Mouse (Mus musculus): Measurements from ENCODE around the gene Rab6b. TPM values are rescaled to one million over a fixed set of nuclear protein-coding genes. Genes with fewer than 3 reads are reported as not detected.

Rab6b gene
- polyA plus RNA-seq, 1 experiment from 2014 or later = 7.3 TPM

DNA sequence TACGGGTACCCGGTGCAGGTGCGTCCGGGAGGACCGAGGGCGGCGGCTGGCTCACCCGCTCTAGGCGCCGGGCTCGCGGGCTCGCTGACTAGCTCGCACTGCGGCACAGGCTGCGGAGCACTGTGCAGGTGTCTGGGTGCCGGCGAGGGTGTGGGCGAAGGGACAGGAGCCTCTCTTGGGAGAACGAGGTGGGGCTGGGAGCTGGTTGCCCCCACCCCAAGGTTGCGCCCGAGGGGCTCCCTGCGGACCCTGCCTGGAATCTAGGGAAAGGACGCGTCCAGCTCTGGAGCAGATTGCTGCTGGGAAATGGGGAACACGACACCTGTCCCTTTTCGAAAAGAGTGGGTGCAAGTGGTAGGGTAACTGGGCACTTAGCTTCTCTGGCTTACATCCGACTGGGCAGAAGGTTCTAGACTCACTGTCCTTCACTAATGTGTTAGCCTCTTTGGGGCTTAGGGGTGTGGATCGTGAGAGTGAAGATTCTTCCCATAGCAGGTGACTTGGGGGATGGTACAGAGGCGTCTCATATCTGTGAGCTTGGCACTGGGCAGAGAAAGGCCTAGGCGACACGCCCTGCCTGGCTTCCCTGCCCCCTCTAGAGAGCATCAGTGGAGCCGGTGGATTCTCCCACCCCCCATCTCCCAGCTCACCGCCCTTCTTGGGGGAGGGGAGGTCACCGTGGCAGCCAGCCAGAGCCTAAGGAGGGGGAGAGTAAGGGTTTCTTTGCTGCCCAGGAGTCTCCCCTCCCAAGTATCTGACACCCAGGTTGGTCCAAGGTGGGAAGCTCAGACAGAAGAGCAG is 1.1 kb downstream of the Rab6b start:
- Histone ChIP-seq H3K27ac (no peak overlapping the region), H3K4me2 (ENCODE audit: low read length) (peak overlapping the region; percentile 95), H3K4me1 (replicated peaks; ENCODE audit: insufficient read depth, low read length) (peaks cover 8% of the 10 kb centered on the region; the same call in 1 of the 2 replicates), H3K9me3 (replicated peaks; ENCODE audit: low read length) (no peaks in the 10 kb centered on the region), H3K27me3 (ENCODE audit: insufficient read depth, low read length) (0 out of 2 replicates have a peak, but pooled peaks cover 9% of the 10 kb centered on the region), H3K4me3 (replicated peaks; ENCODE audit: low read depth, low read length) (peak overlapping the region; percentile 65), H3K9ac (ENCODE audit: low read depth, low read length) (peak overlapping the region; percentile 73), H3K36me3 (ENCODE audit: insufficient read depth, low read length) (no peaks in the 10 kb centered on the region)
- DNase-seq (ENCODE audit: low spot score) = peak; percentile 29
- no peak for TF ChIP-seq CTCF (IDR thresholded peaks at IDR 0.05; ENCODE audit: low read depth)
- peak; percentile 27 for ATAC-seq (replicated peaks; ENCODE audit: low FRiP score, low read depth)
- 1% methylated on average over 35 of the region's 35 CpGs for WGBS

DNA sequence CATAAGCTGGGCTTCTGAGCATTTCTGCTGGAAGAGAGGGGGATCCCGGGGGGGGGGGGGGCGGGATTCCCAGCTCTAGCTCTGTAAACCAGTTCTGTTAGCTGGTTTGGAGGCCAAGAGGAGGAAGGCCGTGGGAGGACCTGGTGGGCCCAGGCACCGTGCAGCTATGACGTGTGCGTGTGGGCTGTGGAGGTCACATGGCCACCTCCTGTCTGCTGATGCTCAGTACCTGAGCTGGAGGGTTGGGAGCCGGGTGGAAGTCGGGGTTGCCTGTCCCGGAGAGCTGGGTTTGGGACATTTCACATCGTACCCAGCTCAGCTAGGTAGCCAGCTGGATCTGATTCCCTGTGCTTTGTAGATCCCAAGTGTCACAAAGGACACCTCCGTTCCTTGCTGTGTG is 1.8 kb downstream of the Rab6b start:
- peak; percentile 33; the same call in 1 of the 2 replicates for ATAC-seq (replicated peaks; ENCODE audit: low FRiP score, low read depth)
- H3K4me2 ChIP-seq (ENCODE audit: low read length) = peak overlapping the region; percentile 95
- peaks cover 8% of the 10 kb centered on the region; the same call in 1 of the 2 replicates for H3K4me1 ChIP-seq (replicated peaks; ENCODE audit: insufficient read depth, low read length)
- H3K4me3 ChIP-seq (replicated peaks; ENCODE audit: low read depth, low read length) = peak overlapping the region; percentile 65; the same call in 1 of the 2 replicates
- H3K9me3 ChIP-seq (replicated peaks; ENCODE audit: low read length) = no peaks in the 10 kb centered on the region
- H3K9ac ChIP-seq (ENCODE audit: low read depth, low read length) = no peak overlapping the region
- 36% methylated on average over 10 of the region's 11 CpGs for WGBS
- TF ChIP-seq CTCF (IDR thresholded peaks at IDR 0.05; ENCODE audit: low read depth) = no peak
- H3K36me3 ChIP-seq (ENCODE audit: insufficient read depth, low read length) = no peaks in the 10 kb centered on the region
- H3K27ac ChIP-seq = no peak overlapping the region
- DNase-seq (ENCODE audit: low spot score) = no peak
- 0 out of 2 replicates have a peak, but pooled peaks cover 9% of the 10 kb centered on the region for H3K27me3 ChIP-seq (ENCODE audit: insufficient read depth, low read length)

DNA sequence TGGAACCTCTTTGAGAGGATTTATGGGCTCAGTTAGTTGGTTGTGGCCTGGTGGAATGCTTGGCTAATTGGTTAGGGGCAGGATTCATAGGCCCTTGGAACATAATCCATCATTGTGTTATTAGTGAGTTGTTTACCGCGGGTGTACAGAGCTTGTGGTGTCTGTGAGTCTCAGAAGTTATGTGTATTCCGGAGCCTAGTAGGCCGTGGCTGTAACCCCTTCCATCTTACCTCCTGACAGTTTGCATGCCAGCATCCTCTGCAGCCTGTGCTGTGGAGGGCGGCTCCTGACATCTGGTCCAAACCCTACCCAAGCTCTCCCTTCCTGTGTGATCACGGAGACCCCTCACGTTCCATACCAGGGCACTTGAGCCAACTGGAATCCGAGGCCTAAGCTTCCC is 2.7 kb downstream of the Rab6b start:
- H3K9me3 ChIP-seq (replicated peaks; ENCODE audit: low read length) = no peaks in the 10 kb centered on the region
- H3K27ac ChIP-seq = no peak overlapping the region
- no peak for ATAC-seq (replicated peaks; ENCODE audit: low FRiP score, low read depth)
- H3K36me3 ChIP-seq (ENCODE audit: insufficient read depth, low read length) = no peaks in the 10 kb centered on the region
- H3K27me3 ChIP-seq (ENCODE audit: insufficient read depth, low read length) = 0 out of 2 replicates have a peak, but pooled peaks cover 9% of the 10 kb centered on the region
- WGBS = 73% methylated on average over 8 of the region's 8 CpGs
- H3K4me1 ChIP-seq (replicated peaks; ENCODE audit: insufficient read depth, low read length) = peaks cover 8% of the 10 kb centered on the region; the same call in 1 of the 2 replicates
- TF ChIP-seq CTCF (IDR thresholded peaks at IDR 0.05; ENCODE audit: low read depth) = no peak
- no peak overlapping the region for H3K9ac ChIP-seq (ENCODE audit: low read depth, low read length)
- H3K4me3 ChIP-seq (replicated peaks; ENCODE audit: low read depth, low read length) = no peak overlapping the region
- DNase-seq (ENCODE audit: low spot score) = no peak
- H3K4me2 ChIP-seq (ENCODE audit: low read length) = no peak overlapping the region

DNA sequence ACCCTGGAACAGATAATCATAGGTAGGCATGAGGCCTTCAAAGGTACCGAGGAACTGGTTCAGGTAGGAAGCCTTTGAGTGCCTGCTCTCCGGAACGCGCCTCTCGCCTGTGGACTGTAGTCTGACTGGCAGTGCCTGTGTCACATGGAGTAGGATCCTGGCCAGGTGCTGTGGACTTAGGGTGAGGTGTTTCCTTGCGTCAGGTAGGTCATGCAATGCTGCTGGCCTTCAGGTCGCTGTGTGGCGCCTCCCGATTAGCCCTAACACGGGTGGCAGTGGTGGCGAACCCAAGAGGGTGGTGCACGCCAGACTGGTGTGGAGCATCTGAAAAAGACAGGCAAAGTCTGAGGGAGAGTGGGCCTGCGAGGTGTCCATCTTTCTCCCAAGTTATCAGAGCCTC is 3.3 kb downstream of the Rab6b start:
- Histone ChIP-seq H3K9me3 (replicated peaks; ENCODE audit: low read length) (no peaks in the 10 kb centered on the region), H3K27me3 (ENCODE audit: insufficient read depth, low read length) (0 out of 2 replicates have a peak, but pooled peaks cover 9% of the 10 kb centered on the region), H3K4me1 (replicated peaks; ENCODE audit: insufficient read depth, low read length) (peaks cover 8% of the 10 kb centered on the region; the same call in 1 of the 2 replicates), H3K9ac (ENCODE audit: low read depth, low read length) (no peak overlapping the region), H3K4me2 (ENCODE audit: low read length) (no peak overlapping the region), H3K4me3 (replicated peaks; ENCODE audit: low read depth, low read length) (no peak overlapping the region), H3K36me3 (ENCODE audit: insufficient read depth, low read length) (no peaks in the 10 kb centered on the region), H3K27ac (no peak overlapping the region)
- no peak for TF ChIP-seq CTCF (IDR thresholded peaks at IDR 0.05; ENCODE audit: low read depth)
- ATAC-seq (replicated peaks; ENCODE audit: low FRiP score, low read depth) (no peak), DNase-seq (ENCODE audit: low spot score) (no peak)
- whole genome bisulfite sequencing = 93% methylated on average over 13 of the region's 13 CpGs

DNA sequence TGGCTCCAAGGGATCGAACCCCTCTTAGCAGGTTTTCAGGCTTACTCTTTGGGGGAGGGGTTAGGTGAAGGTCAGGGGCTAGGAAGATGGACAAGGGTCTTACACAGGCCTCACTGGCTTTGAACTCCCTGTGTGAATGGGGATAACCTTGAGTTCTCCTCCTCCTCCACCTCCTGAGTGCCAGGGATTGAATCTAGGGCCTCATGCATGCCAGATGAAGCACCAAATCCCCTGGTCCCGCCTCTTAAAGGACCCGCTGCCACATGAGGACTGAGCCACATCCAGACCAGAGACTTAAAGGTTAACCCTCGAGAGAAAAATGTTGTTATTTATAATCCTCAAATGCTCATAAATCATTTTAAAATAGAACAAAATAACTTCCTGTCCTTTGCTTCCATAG is 5.4 kb downstream of the Rab6b start:
- no peak overlapping the region for H3K4me2 ChIP-seq (ENCODE audit: low read length)
- DNase-seq (ENCODE audit: low spot score) = no peak
- no peak overlapping the region for H3K9ac ChIP-seq (ENCODE audit: low read depth, low read length)
- ATAC-seq (replicated peaks; ENCODE audit: low FRiP score, low read depth) = no peak
- TF ChIP-seq CTCF (IDR thresholded peaks at IDR 0.05; ENCODE audit: low read depth) = no peak
- H3K4me1 ChIP-seq (replicated peaks; ENCODE audit: insufficient read depth, low read length) = peaks cover 5% of the 10 kb centered on the region; the same call in 1 of the 2 replicates
- H3K27me3 ChIP-seq (ENCODE audit: insufficient read depth, low read length) = 0 out of 2 replicates have a peak, but pooled peaks cover 9% of the 10 kb centered on the region
- 76% methylated on average over 4 of the region's 4 CpGs for WGBS
- H3K27ac ChIP-seq = no peak overlapping the region
- no peaks in the 10 kb centered on the region for H3K36me3 ChIP-seq (ENCODE audit: insufficient read depth, low read length)
- no peaks in the 10 kb centered on the region for H3K9me3 ChIP-seq (replicated peaks; ENCODE audit: low read length)
- no peak overlapping the region for H3K4me3 ChIP-seq (replicated peaks; ENCODE audit: low read depth, low read length)

DNA sequence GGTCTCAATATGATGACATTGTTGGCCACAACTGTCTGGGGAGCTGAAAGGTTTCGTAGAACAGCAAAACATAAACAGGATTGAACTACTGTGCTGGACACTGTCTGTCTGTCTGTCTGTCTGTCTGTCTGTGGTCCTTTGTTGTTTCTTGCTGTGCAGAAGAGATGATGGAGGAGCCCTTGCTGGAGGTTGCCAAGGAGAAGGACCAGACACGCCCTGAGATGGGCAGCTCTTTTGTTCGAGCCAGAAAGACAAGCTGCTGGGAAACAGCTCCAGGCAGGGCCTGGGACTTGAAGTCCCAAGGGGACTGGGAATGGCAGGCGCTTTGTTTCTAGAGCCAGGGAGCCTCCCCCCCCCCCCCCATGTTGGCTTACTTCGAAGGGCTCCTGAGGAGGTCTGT is 5.9 kb downstream of the Rab6b start:
- Histone ChIP-seq H3K27ac (no peak overlapping the region), H3K4me1 (replicated peaks; ENCODE audit: insufficient read depth, low read length) (peaks cover 1% of the 10 kb centered on the region; the same call in 1 of the 2 replicates), H3K9me3 (replicated peaks; ENCODE audit: low read length) (no peaks in the 10 kb centered on the region), H3K4me2 (ENCODE audit: low read length) (no peak overlapping the region), H3K9ac (ENCODE audit: low read depth, low read length) (no peak overlapping the region), H3K36me3 (ENCODE audit: insufficient read depth, low read length) (no peaks in the 10 kb centered on the region), H3K4me3 (replicated peaks; ENCODE audit: low read depth, low read length) (no peak overlapping the region), H3K27me3 (ENCODE audit: insufficient read depth, low read length) (0 out of 2 replicates have a peak, but pooled peaks cover 9% of the 10 kb centered on the region)
- ATAC-seq (replicated peaks; ENCODE audit: low FRiP score, low read depth) (no peak), DNase-seq (ENCODE audit: low spot score) (no peak)
- 72% methylated on average over 5 of the region's 5 CpGs for WGBS
- TF ChIP-seq CTCF (IDR thresholded peaks at IDR 0.05; ENCODE audit: low read depth) = no peak

Data from kidney, postnatal 0 days (tissue).